Mouse (Mus musculus) spleen, postnatal 10 days (tissue): ENCODE data around the gene Cd248.
A peak's percentile ranks its signal among the peaks of the same experiment; 100 is the strongest.

ENCODE experiments used
- DNase-seq, 2 experiments: peaks; one replicate each; pipeline ENCODE4 v3.0.0; 2021 to 2022; ENCODE audit warnings: low spot score in 2 of 2

Cd248 gene

GRCm38 (mm10) chr19:5052166-5052822, 15.6 kb upstream of the Cd248 start:
- DNase-seq = no peak

- DNase-seq = no peak
Measured at GRCm38 (mm10) chr19:5052853-5053252, 15.0 kb upstream of the Cd248 start.

- DNase-seq = peak; percentile 60 to 83
Measured at GRCm38 (mm10) chr19:5053909-5054308, 14.0 kb upstream of the Cd248 start.

GRCm38 (mm10) chr19:5056251-5056650, 11.6 kb upstream of the Cd248 start:
- no peak for DNase-seq

GRCm38 (mm10) chr19:5057876-5058775, 9.8 kb upstream of the Cd248 start:
- DNase-seq = no peak

GRCm38 (mm10) chr19:5058801-5059771, 8.8 kb upstream of the Cd248 start:
- no peak for DNase-seq

GRCm38 (mm10) chr19:5060365-5061330, 7.2 kb upstream of the Cd248 start:
- no peak for DNase-seq

GRCm38 (mm10) chr19:5062041-5062440, 5.8 kb upstream of the Cd248 start:
- DNase-seq = no peak

GRCm38 (mm10) chr19:5062446-5062845, 5.4 kb upstream of the Cd248 start:
- no peak for DNase-seq

- peak in 1 of 2 experiments; percentile 37 for DNase-seq
Measured at GRCm38 (mm10) chr19:5065104-5065503, 2.8 kb upstream of the Cd248 start.

- peak; percentile 41 to 65 for DNase-seq
Measured at GRCm38 (mm10) chr19:5067040-5067799, 658 bp upstream of the Cd248 start.

- peak in 1 of 2 experiments; percentile 53 for DNase-seq
Measured at GRCm38 (mm10) chr19:5068570-5069234, 824 bp downstream of the Cd248 start.

- DNase-seq = no peak
Measured at GRCm38 (mm10) chr19:5069486-5069885, 1.6 kb downstream of the Cd248 start.

- DNase-seq = no peak
Measured at GRCm38 (mm10) chr19:5069978-5070377, 2.1 kb downstream of the Cd248 start.

- no peak for DNase-seq
Measured at GRCm38 (mm10) chr19:5071077-5071476, 3.2 kb downstream of the Cd248 start.

GRCm38 (mm10) chr19:5071545-5072369, 3.9 kb downstream of the Cd248 start:
- DNase-seq = peak; percentile 50 to 76

GRCm38 (mm10) chr19:5072389-5073019, 4.6 kb downstream of the Cd248 start:
- DNase-seq = no peak

GRCm38 (mm10) chr19:5073028-5073427, 5.2 kb downstream of the Cd248 start:
- DNase-seq = peak; percentile 51 to 80
